Mouse (Mus musculus): ENCODE data around the gene Lemd2. TPM values are rescaled to one million over a fixed set of nuclear protein-coding genes. Genes with fewer than 3 reads are reported as not detected.
"Not testable (repeated sequence)": the region's sequence is repeated elsewhere in the genome, so short reads cannot be mapped to it uniquely, and the experiment has no call there.

The Lemd2 gene
- total RNA-seq (2022): 10 to 100 TPM; 39.0 to 44.9 (median 42.9) TPM

- DNase-seq (ENCODE audit: low spot score in 2 of 2): peak; percentile 92 to 95
These were observed at the start of gene Lemd2 for GRCm38 (mm10) chr17:27204075-27204909. Gene Lemd2, minus strand, starts transcription at chr17:27204469.

- no peak for DNase-seq (ENCODE audit: low spot score in 2 of 2)
These were observed 46.9 kb upstream of the Lemd2 start for GRCm38 (mm10) chr17:27251150-27251549.

GRCm38 (mm10) chr17:27250461-27250860 lies 46.2 kb upstream of the Lemd2 start:
- DNase-seq (ENCODE audit: low spot score in 2 of 2): no peak

GRCm38 (mm10) chr17:27249073-27249472 lies 44.8 kb upstream of the Lemd2 start:
- DNase-seq (ENCODE audit: low spot score in 2 of 2): no peak

DNA sequence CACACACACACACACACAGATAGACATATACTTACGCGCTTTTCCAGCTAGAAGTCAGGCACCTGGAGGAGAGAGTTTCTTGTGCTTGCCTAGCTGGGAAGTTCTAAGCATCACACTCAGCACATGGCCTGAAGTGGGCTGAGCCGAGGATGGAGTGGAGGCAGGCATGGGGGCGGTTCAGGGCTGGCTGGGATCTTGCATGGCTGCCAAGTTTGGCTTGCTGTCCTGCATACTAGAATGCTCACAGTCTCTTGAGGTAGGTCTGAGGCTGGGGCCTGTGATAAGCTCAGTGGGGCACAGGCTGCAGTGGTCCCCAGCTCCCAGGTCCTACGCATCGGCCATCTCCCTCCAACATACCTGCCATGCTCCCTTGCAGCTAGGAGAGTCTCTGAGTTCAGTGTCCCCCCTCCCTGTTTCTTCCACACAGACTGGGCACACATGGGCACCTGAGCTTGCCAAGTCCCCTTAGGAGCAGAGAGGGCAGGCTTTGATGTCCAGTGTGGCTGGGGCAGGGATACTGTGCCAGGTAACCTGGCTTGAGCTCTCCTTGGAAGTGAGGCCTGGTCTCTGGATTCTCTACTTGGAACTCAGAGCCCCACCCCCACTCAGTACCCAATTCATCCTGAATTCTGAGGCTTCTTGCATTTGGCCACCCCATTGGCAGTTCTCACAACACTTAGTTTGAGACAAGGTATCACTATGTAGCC lies 43.6 kb upstream of the Lemd2 start:
- DNase-seq (ENCODE audit: low spot score in 2 of 2): peak in 1 of 2 experiments; percentile 85

DNA sequence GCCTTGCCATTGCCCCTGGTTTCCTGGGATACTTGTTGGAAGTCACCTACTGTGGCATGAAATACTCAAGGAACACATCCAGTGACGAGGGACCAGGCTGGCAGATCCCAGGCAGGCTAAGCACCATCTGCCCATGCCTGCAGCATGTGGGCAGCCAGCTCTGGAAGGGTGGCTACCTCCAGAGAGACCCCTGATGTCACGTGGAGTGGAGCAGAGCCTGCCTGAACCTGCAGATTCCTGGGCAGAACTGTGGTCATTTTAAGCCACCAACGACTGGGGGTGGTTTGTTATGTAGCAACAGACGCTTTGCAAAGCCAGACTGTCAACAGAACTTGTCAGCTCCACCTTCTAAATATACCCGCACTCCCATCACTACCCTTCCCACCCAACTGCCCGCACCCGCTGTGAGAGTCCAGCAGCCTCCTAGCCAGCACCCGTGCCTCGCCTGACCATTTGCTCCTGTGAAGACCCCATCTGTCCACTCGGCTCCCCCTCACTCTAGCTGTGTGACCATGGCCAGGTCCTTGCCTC lies 41.6 kb upstream of the Lemd2 start:
- peak in 1 of 2 experiments; percentile 87 for DNase-seq (ENCODE audit: low spot score in 2 of 2)

DNA sequence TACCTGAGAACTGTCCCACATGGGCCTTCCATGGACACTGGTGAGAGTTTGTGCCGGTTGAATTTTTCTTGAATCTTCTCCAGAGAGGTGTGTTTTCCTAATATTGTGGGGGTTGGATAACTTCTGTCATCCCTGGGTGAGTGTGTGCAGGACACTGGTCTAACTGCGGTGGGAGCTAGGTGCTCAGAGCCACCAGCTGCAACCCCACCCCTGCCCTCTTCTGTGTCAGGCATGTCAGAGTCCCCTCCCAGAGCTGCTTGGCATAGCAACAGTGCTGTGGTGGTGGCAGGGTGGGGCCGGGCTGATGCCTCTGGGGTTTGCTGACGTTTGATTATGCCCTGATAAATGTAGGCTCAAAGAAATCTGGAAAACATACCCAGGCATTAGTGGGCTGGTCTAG lies 40.6 kb upstream of the Lemd2 start:
- no peak for DNase-seq (ENCODE audit: low spot score in 2 of 2)

GRCm38 (mm10) chr17:27242194-27243189 lies 38.2 kb upstream of the Lemd2 start:
- peak in 1 of 2 experiments; percentile 81 for DNase-seq (ENCODE audit: low spot score in 2 of 2)

GRCm38 (mm10) chr17:27240556-27241457 lies 36.5 kb upstream of the Lemd2 start:
- peak in 1 of 2 experiments; percentile 62 for DNase-seq (ENCODE audit: low spot score in 2 of 2)

DNA sequence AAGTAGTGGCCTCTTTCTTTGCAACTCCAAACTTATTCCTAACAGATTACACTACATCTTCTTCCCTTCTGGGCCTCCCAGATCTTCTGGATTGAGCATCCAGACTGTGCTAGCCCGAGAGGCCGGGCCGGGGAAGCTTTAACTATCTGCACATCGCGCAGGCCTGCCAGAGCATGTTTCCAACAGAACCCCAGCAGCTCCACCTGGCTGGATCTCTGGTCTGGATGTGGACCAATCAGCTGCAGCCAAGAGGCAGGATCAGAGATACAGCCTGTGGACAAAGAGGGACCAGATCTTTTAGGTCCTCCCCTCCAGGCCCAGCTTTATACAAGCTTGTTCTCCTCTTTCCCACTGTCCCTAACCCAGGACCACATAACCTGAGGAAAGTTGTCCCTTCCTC lies 35.7 kb upstream of the Lemd2 start:
- no peak for DNase-seq (ENCODE audit: low spot score in 2 of 2)

DNA sequence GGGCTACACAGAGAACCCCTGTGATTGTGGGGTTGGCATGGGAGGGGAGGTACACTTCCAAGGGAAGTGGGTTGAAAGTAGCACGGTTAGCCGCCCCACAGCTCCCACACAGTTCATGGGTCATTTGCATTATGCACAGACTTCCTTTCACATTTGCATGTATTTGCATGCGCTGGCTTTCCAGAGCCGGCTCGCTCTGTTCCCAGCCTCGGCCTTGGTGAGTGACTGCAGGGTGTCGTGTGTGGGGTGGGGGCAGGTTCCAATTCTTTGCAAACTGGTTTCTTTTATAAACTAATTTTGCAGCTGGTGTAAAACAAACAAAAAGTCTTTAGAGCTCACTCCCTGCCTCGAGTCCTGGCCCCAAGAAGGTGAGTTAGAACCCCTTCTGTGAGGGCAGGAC lies 34.4 kb upstream of the Lemd2 start:
- no peak for DNase-seq (ENCODE audit: low spot score in 2 of 2)

- no peak for DNase-seq (ENCODE audit: low spot score in 2 of 2)
These were observed 33.5 kb upstream of the Lemd2 start for GRCm38 (mm10) chr17:27237731-27238130.

DNA sequence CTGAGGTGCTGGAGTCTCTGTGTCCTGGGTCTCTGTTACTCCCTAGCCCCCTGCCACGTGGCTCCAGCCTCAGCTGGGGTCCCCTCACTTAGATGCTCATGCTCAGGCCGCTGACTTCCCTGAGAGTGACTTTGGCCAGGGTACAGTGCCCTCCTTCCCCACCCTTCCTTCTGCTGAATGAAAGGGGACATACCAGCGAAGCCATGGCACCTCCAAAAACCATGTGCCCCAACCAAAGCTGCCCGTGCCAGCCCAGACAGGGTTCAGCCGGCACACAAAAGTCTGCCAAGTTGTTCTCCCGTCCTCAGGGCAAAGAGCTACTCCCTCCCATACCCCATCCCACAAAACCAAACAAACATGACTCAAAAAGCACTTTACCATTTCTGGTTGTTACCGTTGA lies 29.0 kb upstream of the Lemd2 start:
- DNase-seq (ENCODE audit: low spot score in 2 of 2): no peak

- DNase-seq (ENCODE audit: low spot score in 2 of 2): no peak
These were observed 27.9 kb upstream of the Lemd2 start for GRCm38 (mm10) chr17:27232176-27232575.

GRCm38 (mm10) chr17:27231586-27231985 lies 27.3 kb upstream of the Lemd2 start:
- DNase-seq (ENCODE audit: low spot score in 2 of 2): not testable (repeated sequence)

DNA sequence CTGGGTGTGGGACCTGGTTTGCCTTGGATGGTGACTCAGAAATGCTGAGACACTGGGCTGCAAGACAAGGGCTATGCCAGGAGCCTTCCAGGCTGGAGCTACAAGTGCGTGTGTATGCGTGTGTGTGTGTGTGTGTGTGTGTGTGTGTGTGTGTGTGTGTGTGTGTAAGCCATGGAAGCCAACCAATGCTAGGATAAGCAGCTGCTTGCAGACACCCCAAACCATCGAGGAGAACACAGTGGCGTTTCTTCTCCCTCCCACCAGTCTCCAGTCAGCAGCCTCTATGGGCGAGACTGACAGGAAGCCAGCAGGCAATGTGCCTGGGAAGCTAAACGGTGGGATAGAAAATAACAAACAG lies 26.9 kb upstream of the Lemd2 start:
- peak; percentile 57 to 94 for DNase-seq (ENCODE audit: low spot score in 2 of 2)

DNA sequence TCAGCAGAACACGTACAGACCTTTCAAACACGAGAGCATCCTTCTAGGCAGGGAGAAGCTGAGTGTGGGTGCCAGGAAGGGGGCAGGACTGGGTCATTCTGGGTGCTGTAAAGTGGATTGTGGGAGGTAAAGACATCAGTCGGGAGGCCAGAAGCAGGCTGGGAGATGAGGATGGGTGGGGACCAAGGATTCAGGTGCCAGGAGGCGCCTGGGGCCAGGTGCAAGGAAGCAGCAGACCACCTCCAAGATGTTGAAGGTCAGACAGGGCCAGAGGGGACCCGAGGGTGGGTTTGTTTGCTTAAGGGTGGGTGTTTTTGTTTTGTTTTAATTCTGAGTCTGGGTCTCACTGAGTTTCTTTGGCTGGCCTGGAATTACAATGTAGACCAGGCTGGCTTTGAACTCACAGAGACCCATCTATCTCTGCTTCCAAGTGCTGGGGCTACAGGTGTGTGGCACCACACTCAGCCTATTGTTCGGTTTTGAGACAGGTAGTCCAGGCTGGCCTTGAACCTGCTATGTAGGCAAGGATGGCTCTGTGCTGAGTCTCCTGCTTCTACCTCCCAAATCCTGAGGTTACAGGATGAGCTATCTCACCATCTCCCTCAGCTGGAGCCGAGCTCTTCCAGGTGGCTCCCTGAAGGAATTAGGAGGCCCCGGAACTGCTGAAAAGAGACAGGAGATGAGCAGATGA lies 26.3 kb upstream of the Lemd2 start:
- DNase-seq (ENCODE audit: low spot score in 2 of 2): no peak

- DNase-seq (ENCODE audit: low spot score in 2 of 2): no peak
These were observed 25.6 kb upstream of the Lemd2 start for GRCm38 (mm10) chr17:27229710-27230454.

All from left cerebral cortex, adult 8-10 months (tissue).